Mouse (Mus musculus): ENCODE measurements around the gene Rasgrp2. TPM values are rescaled to one million over a fixed set of nuclear protein-coding genes. Genes with fewer than 3 reads are reported as not detected.

The Rasgrp2 gene
- polyA plus RNA-seq, 1 experiment from 2014 or later, result 45.0 TPM

- no peak for ATAC-seq (ENCODE audit: insufficient number of reproducible peaks, low FRiP score, low TSS enrichment, low read depth)
- Histone ChIP-seq H3K4me3 (replicated peaks) (no peak overlapping the region), H3K4me2 (replicated peaks) (no peak overlapping the region), H3K9ac (no peak overlapping the region), H3K27me3 (peaks cover 15% of the 10 kb centered on the region), H3K4me1 (peaks cover 28% of the 10 kb centered on the region), H3K9me3 (replicated peaks) (no peaks in the 10 kb centered on the region), H3K27ac (replicated peaks) (no peak overlapping the region), H3K36me3 (no peaks in the 10 kb centered on the region)
- WGBS, result 85% methylated on average over 5 of the region's 5 CpGs
These were observed 2.9 kb upstream of the Rasgrp2 start for GRCm38 (mm10) chr19:6396237-6396636.

- Histone ChIP-seq H3K27ac (replicated peaks) (no peak overlapping the region), H3K4me2 (replicated peaks) (no peak overlapping the region), H3K9me3 (replicated peaks) (no peaks in the 10 kb centered on the region), H3K36me3 (no peaks in the 10 kb centered on the region), H3K4me3 (replicated peaks) (no peak overlapping the region), H3K27me3 (peaks cover 29% of the 10 kb centered on the region), H3K9ac (no peak overlapping the region), H3K4me1 (peaks cover 37% of the 10 kb centered on the region)
- WGBS, result 86% methylated on average over 22 of the region's 22 CpGs
- no peak for ATAC-seq (ENCODE audit: insufficient number of reproducible peaks, low FRiP score, low TSS enrichment, low read depth)
These were observed 1.4 kb upstream of the Rasgrp2 start for GRCm38 (mm10) chr19:6397582-6398249.

- H3K27me3 ChIP-seq, result peaks cover 38% of the 10 kb centered on the region
- H3K9ac ChIP-seq, result no peak overlapping the region
- 1% methylated on average over 37 of the region's 39 CpGs for WGBS
- no peak overlapping the region; the same call in 1 of the 2 replicates for H3K27ac ChIP-seq (replicated peaks)
- peaks cover 37% of the 10 kb centered on the region for H3K4me1 ChIP-seq
- H3K4me2 ChIP-seq (replicated peaks), result peak overlapping the region; percentile 97
- no peaks in the 10 kb centered on the region for H3K9me3 ChIP-seq (replicated peaks)
- H3K4me3 ChIP-seq (replicated peaks), result peak overlapping the region; percentile 52
- H3K36me3 ChIP-seq, result no peaks in the 10 kb centered on the region
- ATAC-seq (ENCODE audit: insufficient number of reproducible peaks, low FRiP score, low TSS enrichment, low read depth), result peak; percentile 40
These were observed 474 bp upstream of the Rasgrp2 start for GRCm38 (mm10) chr19:6398447-6399284.

- 1% methylated on average over 29 of the region's 29 CpGs for WGBS
- Histone ChIP-seq H3K27me3 (peaks cover 44% of the 10 kb centered on the region), H3K4me2 (replicated peaks) (peak overlapping the region; percentile 97), H3K27ac (replicated peaks) (no peak overlapping the region), H3K9ac (0 out of 2 replicates have a peak overlapping the region, but pooled peaks have one; percentile 35), H3K9me3 (replicated peaks) (no peaks in the 10 kb centered on the region), H3K4me1 (peaks cover 37% of the 10 kb centered on the region), H3K4me3 (replicated peaks) (peak overlapping the region; percentile 52), H3K36me3 (no peaks in the 10 kb centered on the region)
- ATAC-seq (ENCODE audit: insufficient number of reproducible peaks, low FRiP score, low TSS enrichment, low read depth), result 0 out of 2 replicates have a peak, but pooled peaks have one; percentile 1
These were observed 1.3 kb downstream of the Rasgrp2 start for GRCm38 (mm10) chr19:6400096-6401086.

- no peaks in the 10 kb centered on the region for H3K36me3 ChIP-seq
- H3K4me1 ChIP-seq, result peaks cover 37% of the 10 kb centered on the region
- H3K9me3 ChIP-seq (replicated peaks), result no peaks in the 10 kb centered on the region
- H3K27ac ChIP-seq (replicated peaks), result no peak overlapping the region
- ATAC-seq (ENCODE audit: insufficient number of reproducible peaks, low FRiP score, low TSS enrichment, low read depth), result 0 out of 2 replicates have a peak, but pooled peaks have one; percentile 21
- 1% methylated on average over 32 of the region's 32 CpGs for WGBS
- H3K9ac ChIP-seq, result no peak overlapping the region
- peak overlapping the region; percentile 97 for H3K4me2 ChIP-seq (replicated peaks)
- peak overlapping the region; percentile 52 for H3K4me3 ChIP-seq (replicated peaks)
- peaks cover 44% of the 10 kb centered on the region for H3K27me3 ChIP-seq
These were observed 2.1 kb downstream of the Rasgrp2 start for GRCm38 (mm10) chr19:6401131-6401815.

- 8% methylated on average over 9 of the region's 9 CpGs for WGBS
- Histone ChIP-seq H3K27me3 (peaks cover 44% of the 10 kb centered on the region), H3K9ac (no peak overlapping the region)
These were observed 2.8 kb downstream of the Rasgrp2 start for GRCm38 (mm10) chr19:6401951-6402350.

GRCm38 (mm10) chr19:6403869-6404268, 4.7 kb downstream of the Rasgrp2 start:
- Histone ChIP-seq H3K9ac (no peak overlapping the region), H3K4me1 (peaks cover 30% of the 10 kb centered on the region), H3K9me3 (replicated peaks) (no peaks in the 10 kb centered on the region), H3K36me3 (no peaks in the 10 kb centered on the region), H3K27ac (replicated peaks) (no peak overlapping the region), H3K4me2 (replicated peaks) (no peak overlapping the region), H3K27me3 (peaks cover 44% of the 10 kb centered on the region), H3K4me3 (replicated peaks) (no peak overlapping the region)
- no peak for ATAC-seq (ENCODE audit: insufficient number of reproducible peaks, low FRiP score, low TSS enrichment, low read depth)
- WGBS, result 76% methylated on average over 10 of the region's 10 CpGs

More at GRCm38 (mm10) chr19:6401951-6402350, 2.8 kb downstream of the Rasgrp2 start:
- Histone ChIP-seq H3K4me2 (replicated peaks) (peak overlapping the region; percentile 97), H3K4me1 (peaks cover 37% of the 10 kb centered on the region), H3K4me3 (replicated peaks) (peak overlapping the region; percentile 52), H3K27ac (replicated peaks) (no peak overlapping the region), H3K9me3 (replicated peaks) (no peaks in the 10 kb centered on the region), H3K36me3 (no peaks in the 10 kb centered on the region)
- no peak for ATAC-seq (ENCODE audit: insufficient number of reproducible peaks, low FRiP score, low TSS enrichment, low read depth)

- no peak overlapping the region for H3K4me3 ChIP-seq (replicated peaks)
- no peaks in the 10 kb centered on the region for H3K9me3 ChIP-seq (replicated peaks)
- ATAC-seq (ENCODE audit: insufficient number of reproducible peaks, low FRiP score, low TSS enrichment, low read depth), result no peak
- no peak overlapping the region for H3K4me2 ChIP-seq (replicated peaks)
- peaks cover 17% of the 10 kb centered on the region for H3K4me1 ChIP-seq
- no peaks in the 10 kb centered on the region for H3K36me3 ChIP-seq
- peaks cover 37% of the 10 kb centered on the region for H3K27me3 ChIP-seq
- no peak overlapping the region for H3K9ac ChIP-seq
- WGBS, result 72% methylated on average over 10 of the region's 10 CpGs
- no peak overlapping the region for H3K27ac ChIP-seq (replicated peaks)
These were observed 6.3 kb downstream of the Rasgrp2 start for GRCm38 (mm10) chr19:6405433-6405832.

- no peak for ATAC-seq (ENCODE audit: insufficient number of reproducible peaks, low FRiP score, low TSS enrichment, low read depth)
- Histone ChIP-seq H3K4me1 (peaks cover under 1% of the 10 kb centered on the region), H3K27ac (replicated peaks) (no peak overlapping the region), H3K4me3 (replicated peaks) (no peak overlapping the region), H3K27me3 (peaks cover 21% of the 10 kb centered on the region), H3K4me2 (replicated peaks) (no peak overlapping the region), H3K9ac (no peak overlapping the region), H3K9me3 (replicated peaks) (no peaks in the 10 kb centered on the region), H3K36me3 (no peaks in the 10 kb centered on the region)
- WGBS, result 81% methylated on average over 8 of the region's 8 CpGs
These were observed 8.0 kb downstream of the Rasgrp2 start for GRCm38 (mm10) chr19:6407109-6407508.

- no peaks in the 10 kb centered on the region for H3K36me3 ChIP-seq
- H3K9me3 ChIP-seq (replicated peaks), result no peaks in the 10 kb centered on the region
- H3K9ac ChIP-seq, result no peak overlapping the region
- H3K4me3 ChIP-seq (replicated peaks), result no peak overlapping the region
- no peaks in the 10 kb centered on the region for H3K4me1 ChIP-seq
- H3K27me3 ChIP-seq, result peaks cover 12% of the 10 kb centered on the region; the same call in 1 of the 2 replicates
- no peak for ATAC-seq (ENCODE audit: insufficient number of reproducible peaks, low FRiP score, low TSS enrichment, low read depth)
- 45% methylated on average over 16 of the region's 16 CpGs for WGBS
- no peak overlapping the region for H3K4me2 ChIP-seq (replicated peaks)
- no peak overlapping the region for H3K27ac ChIP-seq (replicated peaks)
These were observed 8.8 kb downstream of the Rasgrp2 start for GRCm38 (mm10) chr19:6407816-6408510.

Data from embryonic facial prominence, embryonic 15.5 days (tissue).